Mouse (Mus musculus): ENCODE results near the gene Slc4a1. TPM values are rescaled to one million over a fixed set of nuclear protein-coding genes. Genes with fewer than 3 reads are reported as not detected.

Slc4a1 gene
- polyA plus RNA-seq, 1 experiment from 2014 or later: 10.4 TPM

DNA sequence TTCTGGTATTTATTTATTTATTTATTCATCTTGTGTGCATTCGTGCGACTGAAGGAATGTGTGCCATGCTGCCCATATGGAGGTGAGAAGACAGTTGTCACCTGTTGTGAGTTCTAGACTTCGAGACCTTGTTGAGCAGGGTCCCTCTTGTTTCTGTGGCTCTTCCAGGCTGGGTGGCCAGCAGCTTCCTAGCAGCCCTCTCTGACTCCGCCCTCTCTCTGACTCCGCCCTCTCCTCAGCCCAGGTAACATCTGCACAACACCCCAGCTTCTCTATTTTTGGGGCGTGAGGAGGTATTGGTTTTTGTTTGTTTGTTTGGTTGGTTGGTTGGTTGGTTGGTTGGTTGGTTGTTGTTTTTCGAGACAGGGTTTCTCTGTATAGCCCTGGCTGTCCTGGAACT is 38.2 kb downstream of the Slc4a1 start:
- WGBS: 80% methylated on average over 7 of the region's 7 CpGs
- no peak for ATAC-seq (ENCODE audit: insufficient number of reproducible peaks, low FRiP score, low TSS enrichment, low read depth)

DNA sequence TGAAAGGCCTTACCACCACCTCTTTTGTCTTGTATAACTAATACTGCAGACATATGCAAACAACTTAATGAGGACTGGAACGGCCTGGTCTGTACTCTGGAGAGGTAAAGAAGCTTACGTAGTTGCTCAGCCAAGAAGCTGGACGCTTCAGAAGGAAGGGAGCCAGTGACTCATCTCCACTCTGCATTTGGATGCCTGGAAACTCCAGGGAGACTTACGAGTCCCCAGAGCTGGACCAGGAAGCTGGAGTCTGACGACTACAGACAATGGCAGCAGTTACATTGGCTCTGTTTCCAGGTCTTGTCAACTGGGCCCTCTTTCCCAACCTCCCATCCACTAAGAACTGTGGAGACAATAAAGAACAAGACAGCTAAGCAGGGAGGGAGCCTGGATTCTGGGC is 38.8 kb downstream of the Slc4a1 start:
- no peak overlapping the region for H3K27ac ChIP-seq
- H3K9me3 ChIP-seq: no peaks in the 10 kb centered on the region
- no peaks in the 10 kb centered on the region for H3K36me3 ChIP-seq
- H3K9ac ChIP-seq: no peak overlapping the region
- WGBS: 61% methylated on average over 5 of the region's 5 CpGs
- no peaks in the 10 kb centered on the region for H3K27me3 ChIP-seq
- no peaks in the 10 kb centered on the region for H3K4me1 ChIP-seq
- no peak for ATAC-seq (ENCODE audit: insufficient number of reproducible peaks, low FRiP score, low TSS enrichment, low read depth)
- H3K4me3 ChIP-seq: no peak overlapping the region
- H3K4me2 ChIP-seq: no peak overlapping the region

More for the DNA sequence above, 38.2 kb downstream of the Slc4a1 start:
- Histone ChIP-seq H3K4me1 (no peaks in the 10 kb centered on the region), H3K9me3 (no peaks in the 10 kb centered on the region), H3K9ac (no peak overlapping the region), H3K4me2 (no peak overlapping the region), H3K27ac (no peak overlapping the region), H3K4me3 (no peak overlapping the region), H3K27me3 (no peaks in the 10 kb centered on the region), H3K36me3 (no peaks in the 10 kb centered on the region)

DNA sequence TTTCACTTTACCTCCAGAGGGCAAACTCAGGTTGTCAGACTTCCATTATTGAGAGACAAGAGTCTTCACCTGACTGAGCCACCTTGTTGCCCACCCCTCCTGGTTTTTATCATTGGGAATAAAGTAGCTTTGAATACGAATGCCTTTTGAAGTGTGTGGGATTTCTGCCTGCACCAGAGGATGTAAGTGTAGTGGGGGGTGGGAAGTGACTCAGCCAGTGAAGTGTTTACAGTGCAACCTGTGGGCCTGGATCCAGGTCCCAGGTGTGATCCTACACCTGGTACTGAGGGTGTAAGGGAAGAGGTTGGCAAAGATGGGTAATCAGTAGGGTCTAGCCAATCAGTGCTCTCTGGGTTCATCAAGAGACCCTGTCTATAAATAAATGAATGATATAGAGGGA is 42.5 kb downstream of the Slc4a1 start:
- no peaks in the 10 kb centered on the region for H3K27me3 ChIP-seq
- no peak for ATAC-seq (ENCODE audit: insufficient number of reproducible peaks, low FRiP score, low TSS enrichment, low read depth)
- no peak overlapping the region for H3K27ac ChIP-seq
- no peaks in the 10 kb centered on the region for H3K36me3 ChIP-seq
- H3K4me2 ChIP-seq: no peak overlapping the region
- no peaks in the 10 kb centered on the region for H3K9me3 ChIP-seq
- H3K9ac ChIP-seq: no peak overlapping the region
- no peak overlapping the region for H3K4me3 ChIP-seq
- 67% methylated on average over 1 of the region's 1 CpGs for WGBS
- peaks cover 8% of the 10 kb centered on the region for H3K4me1 ChIP-seq

DNA sequence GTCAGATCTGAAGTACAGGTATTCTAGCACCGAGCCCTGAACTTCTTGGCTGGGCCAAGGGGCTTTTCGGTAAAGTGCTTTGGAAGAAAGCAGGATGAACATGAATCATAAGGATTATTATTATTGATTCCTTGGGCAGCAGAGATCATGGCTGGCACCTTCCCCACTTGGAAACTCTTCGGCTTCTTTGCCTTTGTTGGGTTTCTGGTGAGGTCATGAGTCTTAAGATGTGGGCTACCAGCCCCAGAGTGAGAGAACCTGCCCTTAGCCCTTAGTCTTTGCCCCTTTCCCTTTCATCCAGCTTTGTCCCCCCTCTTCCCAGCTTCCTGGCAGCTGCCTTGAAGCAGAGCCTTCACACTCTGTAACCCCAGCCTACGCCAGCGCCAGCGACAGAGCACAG is 44.1 kb downstream of the Slc4a1 start:
- no peak overlapping the region for H3K4me2 ChIP-seq
- H3K9me3 ChIP-seq: no peaks in the 10 kb centered on the region
- no peak for ATAC-seq (ENCODE audit: insufficient number of reproducible peaks, low FRiP score, low TSS enrichment, low read depth)
- no peaks in the 10 kb centered on the region for H3K27me3 ChIP-seq
- H3K27ac ChIP-seq: no peak overlapping the region
- peaks cover 8% of the 10 kb centered on the region for H3K4me1 ChIP-seq
- no peak overlapping the region for H3K9ac ChIP-seq
- no peak overlapping the region for H3K4me3 ChIP-seq
- 74% methylated on average over 6 of the region's 6 CpGs for WGBS
- H3K36me3 ChIP-seq: no peaks in the 10 kb centered on the region

DNA sequence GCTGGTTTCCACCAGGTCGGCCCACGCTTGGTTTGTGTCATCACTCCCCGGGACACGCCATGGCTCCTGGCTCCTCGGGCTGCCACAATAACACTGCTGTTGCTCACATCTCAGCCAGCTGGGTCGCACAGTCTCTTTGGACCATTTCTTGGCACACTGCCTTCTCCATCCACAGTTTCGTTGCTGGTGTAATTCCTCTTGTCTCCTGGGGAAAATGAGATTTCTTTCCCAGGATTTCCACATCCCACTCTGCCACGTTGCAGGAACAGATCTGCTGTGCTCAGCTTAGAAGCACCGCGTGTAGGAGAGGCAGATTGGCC is 45.4 kb downstream of the Slc4a1 start:
- Histone ChIP-seq H3K4me2 (peak overlapping the region; percentile 73), H3K9me3 (no peaks in the 10 kb centered on the region), H3K27ac (peak overlapping the region; percentile 99), H3K4me1 (peaks cover 17% of the 10 kb centered on the region), H3K36me3 (no peaks in the 10 kb centered on the region), H3K4me3 (peak overlapping the region; percentile 99), H3K9ac (peak overlapping the region; percentile 37), H3K27me3 (no peaks in the 10 kb centered on the region)
- ATAC-seq (ENCODE audit: insufficient number of reproducible peaks, low FRiP score, low TSS enrichment, low read depth): no peak
- 12% methylated on average over 10 of the region's 10 CpGs for WGBS

DNA sequence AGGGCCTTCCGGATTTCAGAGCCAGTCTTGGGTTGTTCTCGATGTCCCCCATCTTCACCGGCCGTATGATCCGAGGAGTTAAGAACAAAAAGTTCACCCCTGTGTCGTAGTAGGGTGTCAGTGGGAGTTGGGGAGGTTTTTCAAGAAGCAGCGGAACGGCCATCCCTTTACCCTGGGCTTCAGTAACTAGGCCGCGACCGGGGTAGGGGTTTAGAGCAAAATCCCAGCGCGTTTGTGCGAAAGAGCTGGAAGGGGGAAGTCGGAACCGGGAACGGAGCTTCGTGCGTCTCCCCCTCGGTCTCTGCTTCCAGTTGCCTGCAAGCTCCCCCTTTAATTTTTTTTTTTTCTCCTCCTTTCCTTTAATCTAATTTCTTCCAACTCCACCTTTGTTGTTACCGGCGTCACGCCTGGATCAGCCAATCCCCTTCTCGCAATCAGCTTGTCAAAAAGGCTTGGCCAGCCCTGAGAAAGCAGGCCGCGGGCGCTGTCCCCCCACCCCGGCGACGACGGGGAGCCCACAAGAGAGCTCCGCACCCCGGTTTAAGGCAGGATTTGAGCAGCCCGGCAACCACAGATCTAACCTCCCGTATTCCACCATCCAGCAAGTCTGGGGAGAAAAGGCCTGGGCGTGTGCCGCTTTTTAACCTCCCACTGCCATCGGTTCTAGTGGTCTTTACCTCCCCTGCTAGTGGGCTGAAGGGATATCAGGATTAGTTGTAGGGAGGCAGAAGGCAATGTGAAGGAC is 45.9 kb downstream of the Slc4a1 start:
- under 1% methylated on average over 38 of the region's 38 CpGs for WGBS

DNA sequence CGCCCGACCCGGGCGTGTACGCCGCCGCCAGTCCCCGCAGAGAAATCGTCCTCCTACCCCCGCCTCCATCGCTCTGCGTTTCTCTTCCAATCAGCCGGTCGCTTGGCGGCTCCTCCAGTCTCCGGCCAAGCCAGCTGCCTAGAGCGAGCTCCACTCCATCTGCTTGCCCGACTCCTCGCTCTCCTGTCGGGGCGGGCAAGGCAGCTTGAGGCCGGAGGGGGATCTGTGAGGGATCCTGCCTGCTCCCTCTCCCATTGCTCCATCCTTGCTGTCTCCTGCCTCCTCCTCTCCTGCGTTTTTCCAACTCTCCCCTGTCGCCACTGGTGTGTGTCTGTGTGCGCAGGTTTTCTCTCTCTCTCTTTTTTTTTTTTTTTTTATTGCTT is 46.6 kb downstream of the Slc4a1 start, which contains the start of gene Ubtf:
Gene Ubtf (minus strand): TSS at position 333 of the 383 bp plus-strand sequence.
- Histone ChIP-seq H3K4me3 (peak within 1 kb of the TSS; percentile 99), H3K27me3 (no peaks in the 10 kb centered on the region), H3K4me1 (peaks cover 25% of the 10 kb centered on the region), H3K4me2 (peak within 1 kb of the TSS; percentile 73), H3K9me3 (no peaks in the 10 kb centered on the region), H3K36me3 (peaks cover 12% of the 10 kb centered on the region), H3K9ac (peak within 1 kb of the TSS; percentile 99), H3K27ac (peak within 1 kb of the TSS; percentile 99)
- 0% methylated on average over 25 of the region's 25 CpGs for WGBS
- ATAC-seq (ENCODE audit: insufficient number of reproducible peaks, low FRiP score, low TSS enrichment, low read depth): peak; percentile 17; the same call in 1 of the 2 replicates

More for the DNA sequence above, 45.9 kb downstream of the Slc4a1 start:
- Histone ChIP-seq H3K36me3 (peaks cover 5% of the 10 kb centered on the region), H3K27ac (peak overlapping the region; percentile 99), H3K27me3 (no peaks in the 10 kb centered on the region), H3K4me2 (peak overlapping the region; percentile 73), H3K9me3 (no peaks in the 10 kb centered on the region), H3K4me1 (peaks cover 23% of the 10 kb centered on the region), H3K4me3 (peak overlapping the region; percentile 99), H3K9ac (peak overlapping the region; percentile 99)
- ATAC-seq (ENCODE audit: insufficient number of reproducible peaks, low FRiP score, low TSS enrichment, low read depth): no peak

DNA sequence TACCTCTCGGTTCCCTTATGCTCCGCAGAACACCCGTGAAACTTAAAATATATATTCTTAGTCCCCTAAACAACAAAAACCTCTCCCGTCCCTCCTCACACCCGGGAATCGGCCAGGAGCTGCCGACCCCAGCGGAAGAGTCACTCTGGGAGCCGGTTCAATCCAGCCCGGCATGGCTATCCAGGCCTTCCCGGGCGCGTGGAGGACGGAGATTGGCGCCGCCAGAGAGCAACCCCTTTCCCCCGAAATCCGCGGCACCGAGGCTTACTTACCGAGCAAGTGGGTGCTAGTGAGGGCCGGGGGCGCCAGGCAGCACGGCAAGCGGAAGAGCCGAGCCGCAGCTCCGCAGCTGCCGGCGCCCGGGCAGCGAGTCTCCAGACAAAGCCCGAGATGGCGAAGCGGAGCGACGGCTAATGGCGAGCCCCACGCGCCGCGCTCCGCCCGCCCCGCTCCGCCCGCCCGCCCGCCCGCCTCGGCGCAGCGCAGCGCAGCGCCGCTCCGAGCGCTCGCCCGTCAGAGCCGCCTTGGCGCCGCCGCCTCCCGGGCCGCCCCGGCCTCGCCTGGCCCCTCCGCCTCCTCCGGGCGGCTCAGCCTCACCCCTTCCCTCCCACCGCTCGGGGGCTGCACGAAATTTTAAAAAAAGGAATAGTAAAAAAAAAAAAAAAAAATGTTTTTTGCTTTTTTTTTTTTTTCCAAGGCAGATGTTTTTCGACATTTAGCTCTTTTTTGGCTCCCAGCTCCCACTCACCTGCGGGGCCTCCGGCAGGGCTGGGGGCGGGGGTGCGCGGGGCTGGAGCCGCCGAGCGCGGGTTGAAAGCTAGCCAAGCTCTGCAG is 47.2 kb downstream of the Slc4a1 start:
- Histone ChIP-seq H3K9ac (peak overlapping the region; percentile 99), H3K9me3 (no peaks in the 10 kb centered on the region), H3K27ac (peak overlapping the region; percentile 99), H3K27me3 (no peaks in the 10 kb centered on the region), H3K4me3 (peak overlapping the region; percentile 99), H3K4me2 (peak overlapping the region; percentile 73), H3K4me1 (peaks cover 25% of the 10 kb centered on the region), H3K36me3 (peaks cover 18% of the 10 kb centered on the region)
- WGBS: under 1% methylated on average over 56 of the region's 84 CpGs
- no peak for ATAC-seq (ENCODE audit: insufficient number of reproducible peaks, low FRiP score, low TSS enrichment, low read depth)

DNA sequence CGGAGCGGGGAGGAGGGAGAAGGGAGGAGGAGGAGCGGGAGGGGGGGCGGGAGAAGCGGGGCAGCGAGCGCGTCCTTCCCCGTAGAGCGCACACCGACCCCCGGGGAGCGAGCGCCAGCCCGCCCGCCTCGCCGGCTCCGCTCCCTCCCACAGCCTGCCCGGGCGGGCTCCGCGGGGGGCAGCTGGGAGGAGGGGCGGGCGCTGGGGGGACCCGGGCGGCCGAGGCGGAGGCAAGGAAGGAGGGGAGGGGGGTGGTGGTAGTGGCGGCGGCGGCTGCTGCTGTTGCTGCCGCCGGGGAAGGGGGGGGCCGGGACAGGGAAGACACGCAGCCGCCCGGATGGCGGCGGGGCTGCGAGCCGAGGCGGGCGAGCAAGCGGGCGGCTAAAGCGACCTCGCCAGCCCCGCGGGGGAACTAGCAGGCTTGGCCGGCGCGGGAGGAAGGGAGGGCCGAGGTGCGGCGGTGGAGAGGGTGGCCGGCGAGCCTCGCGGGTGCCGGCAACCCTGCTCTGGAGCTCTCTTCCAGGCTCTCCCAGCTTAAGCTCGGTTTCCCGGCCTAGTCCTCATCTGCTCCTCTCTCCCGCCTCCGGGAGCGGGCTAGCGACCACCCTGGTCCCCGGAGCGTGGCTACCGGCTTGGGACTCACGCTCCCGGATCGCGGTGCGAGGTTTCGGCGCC is 48.0 kb downstream of the Slc4a1 start:
- Histone ChIP-seq H3K9me3 (no peaks in the 10 kb centered on the region), H3K4me2 (peak overlapping the region; percentile 73), H3K27me3 (no peaks in the 10 kb centered on the region), H3K9ac (peak overlapping the region; percentile 99), H3K4me3 (peak overlapping the region; percentile 99), H3K36me3 (peaks cover 25% of the 10 kb centered on the region), H3K27ac (peak overlapping the region; percentile 99), H3K4me1 (peaks cover 25% of the 10 kb centered on the region)
- under 1% methylated on average over 27 of the region's 77 CpGs for WGBS
- peak; percentile 72 for ATAC-seq (ENCODE audit: insufficient number of reproducible peaks, low FRiP score, low TSS enrichment, low read depth)

DNA sequence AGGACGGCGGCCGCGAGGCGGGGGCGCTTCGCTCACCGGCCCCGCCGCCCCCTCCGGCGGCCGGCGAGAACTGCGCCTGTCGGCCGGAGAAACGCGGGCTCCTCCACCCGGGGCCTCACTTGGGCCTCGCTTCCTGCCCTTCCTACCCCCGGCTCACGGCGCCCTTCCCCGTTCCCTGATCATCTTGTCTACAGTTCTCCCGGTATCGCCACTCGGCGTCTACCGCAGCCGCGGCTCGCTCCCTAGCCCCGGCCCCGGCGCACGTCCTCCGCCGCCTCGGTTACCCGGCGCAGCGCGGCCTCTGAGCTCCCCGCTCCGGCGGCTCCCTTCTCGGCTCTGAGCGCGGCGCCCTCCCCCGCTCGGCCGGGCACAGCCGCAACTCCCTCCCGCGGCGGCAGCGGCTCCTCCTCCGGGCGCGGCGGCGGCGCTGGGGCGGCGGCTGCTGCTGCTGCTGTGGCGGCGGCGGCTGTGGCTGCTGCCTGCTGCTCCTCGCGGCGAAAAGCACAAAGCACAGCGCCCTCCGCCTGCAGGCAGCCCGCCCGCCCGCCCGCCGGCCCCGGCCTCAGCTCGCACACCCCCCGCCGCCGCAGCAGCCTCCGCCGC is 48.6 kb downstream of the Slc4a1 start:
- Histone ChIP-seq H3K27me3 (no peaks in the 10 kb centered on the region), H3K4me2 (peak overlapping the region; percentile 73), H3K9me3 (no peaks in the 10 kb centered on the region), H3K27ac (peak overlapping the region; percentile 99), H3K9ac (peak overlapping the region; percentile 99), H3K4me3 (peak overlapping the region; percentile 99), H3K36me3 (peaks cover 32% of the 10 kb centered on the region), H3K4me1 (peaks cover 25% of the 10 kb centered on the region)
- 0% methylated on average over 53 of the region's 87 CpGs for WGBS
- ATAC-seq (ENCODE audit: insufficient number of reproducible peaks, low FRiP score, low TSS enrichment, low read depth): no peak

DNA sequence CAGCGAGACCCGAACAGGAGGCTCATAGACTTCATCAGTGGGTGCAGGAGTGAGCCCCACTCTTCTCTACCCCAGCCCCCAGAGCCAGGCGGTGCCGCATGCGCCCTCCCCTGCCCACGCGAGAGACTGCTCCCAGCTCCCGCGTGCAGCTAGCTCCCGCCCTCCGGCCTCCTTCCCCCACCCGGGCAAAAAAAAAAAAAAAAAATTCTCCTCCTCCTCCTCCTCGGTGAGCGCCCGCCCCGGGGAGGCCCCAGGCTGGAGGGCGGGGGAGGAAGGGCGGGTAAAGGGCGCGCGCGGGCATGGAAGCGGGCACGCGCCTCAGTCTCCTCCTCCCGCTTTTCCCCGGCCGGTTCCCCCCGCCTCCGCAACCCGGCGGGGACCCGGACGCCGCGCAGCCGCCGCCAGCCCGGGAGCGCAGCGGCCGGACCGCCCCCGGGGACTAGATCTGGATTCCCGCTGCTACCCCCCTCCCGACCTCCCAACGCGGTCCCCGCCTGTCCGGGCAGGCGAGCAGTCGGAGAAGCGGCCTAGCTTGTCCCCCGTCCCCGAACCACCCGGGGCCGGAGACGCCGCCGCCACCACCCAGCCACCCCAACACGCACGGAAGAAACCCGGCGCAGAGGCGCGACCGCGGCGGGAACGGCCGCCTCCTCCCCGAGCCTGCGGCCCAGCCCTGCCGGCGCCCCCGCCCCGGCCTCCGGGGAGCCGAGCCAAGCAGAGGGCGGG is 49.3 kb downstream of the Slc4a1 start:
- Histone ChIP-seq H3K36me3 (peaks cover 38% of the 10 kb centered on the region), H3K4me1 (peaks cover 25% of the 10 kb centered on the region), H3K9ac (peak overlapping the region; percentile 99), H3K4me2 (peak overlapping the region; percentile 73), H3K9me3 (no peaks in the 10 kb centered on the region), H3K27ac (peak overlapping the region; percentile 99), H3K4me3 (peak overlapping the region; percentile 99), H3K27me3 (no peaks in the 10 kb centered on the region)
- 1% methylated on average over 67 of the region's 80 CpGs for WGBS
- ATAC-seq (ENCODE audit: insufficient number of reproducible peaks, low FRiP score, low TSS enrichment, low read depth): 0 out of 2 replicates have a peak, but pooled peaks have one; percentile 22

Measured in limb, embryonic 15.5 days (tissue).